Mouse (Mus musculus): ENCODE measurements around the gene Inpp5e. TPM values are rescaled to one million over a fixed set of nuclear protein-coding genes. Genes with fewer than 3 reads are reported as not detected.

Inpp5e gene
- polyA plus RNA-seq, 1 experiment, result not detected

- Histone ChIP-seq H3K4me3 (ENCODE audit: insufficient read depth, low read depth, low read length) (no peak overlapping the region), H3K27ac (ENCODE audit: insufficient read depth, low read depth, low read length) (no peak overlapping the region), H3K4me1 (ENCODE audit: control insufficient read depth, insufficient read depth, low read length) (no peaks in the 10 kb centered on the region)
- no peak for TF ChIP-seq CTCF (IDR thresholded peaks at IDR 0.05; ENCODE audit: insufficient read depth, low read depth, low read length)
- TF ChIP-seq POLR2A (IDR thresholded peaks at IDR 0.05; ENCODE audit: insufficient read depth, low read depth, low read length), result no peak
- WGBS, result 96% methylated on average over 5 of the region's 5 CpGs
Observed at GRCm38 (mm10) chr2:26429851-26430250, 20.8 kb upstream of the Inpp5e start.

- Histone ChIP-seq H3K27ac (ENCODE audit: insufficient read depth, low read depth, low read length) (no peak overlapping the region), H3K4me3 (ENCODE audit: insufficient read depth, low read depth, low read length) (no peak overlapping the region), H3K4me1 (ENCODE audit: control insufficient read depth, insufficient read depth, low read length) (no peaks in the 10 kb centered on the region)
- no peak for TF ChIP-seq CTCF (IDR thresholded peaks at IDR 0.05; ENCODE audit: insufficient read depth, low read depth, low read length)
- no peak for TF ChIP-seq POLR2A (IDR thresholded peaks at IDR 0.05; ENCODE audit: insufficient read depth, low read depth, low read length)
- WGBS, result 97% methylated on average over 2 of the region's 2 CpGs
Observed at GRCm38 (mm10) chr2:26424541-26424940, 15.5 kb upstream of the Inpp5e start.

GRCm38 (mm10) chr2:26423086-26423485 lies 14.1 kb upstream of the Inpp5e start:
- no peak for TF ChIP-seq POLR2A (IDR thresholded peaks at IDR 0.05; ENCODE audit: insufficient read depth, low read depth, low read length)
- TF ChIP-seq CTCF (IDR thresholded peaks at IDR 0.05; ENCODE audit: insufficient read depth, low read depth, low read length), result no peak
- no peak overlapping the region for H3K4me3 ChIP-seq (ENCODE audit: insufficient read depth, low read depth, low read length)
- WGBS, result 87% methylated on average over 1 of the region's 1 CpGs
- H3K27ac ChIP-seq (ENCODE audit: insufficient read depth, low read depth, low read length), result no peak overlapping the region
- H3K4me1 ChIP-seq (ENCODE audit: control insufficient read depth, insufficient read depth, low read length), result no peaks in the 10 kb centered on the region

- WGBS, result 89% methylated on average over 2 of the region's 2 CpGs
- Histone ChIP-seq H3K4me1 (ENCODE audit: control insufficient read depth, insufficient read depth, low read length) (no peaks in the 10 kb centered on the region), H3K27ac (ENCODE audit: insufficient read depth, low read depth, low read length) (no peak overlapping the region), H3K4me3 (ENCODE audit: insufficient read depth, low read depth, low read length) (no peak overlapping the region)
- TF ChIP-seq POLR2A (IDR thresholded peaks at IDR 0.05; ENCODE audit: insufficient read depth, low read depth, low read length) (no peak), CTCF (IDR thresholded peaks at IDR 0.05; ENCODE audit: insufficient read depth, low read depth, low read length) (no peak)
Observed at GRCm38 (mm10) chr2:26421969-26422368, 13.0 kb upstream of the Inpp5e start.

GRCm38 (mm10) chr2:26418120-26418519 lies 9.1 kb upstream of the Inpp5e start:
- WGBS, result 82% methylated on average over 1 of the region's 1 CpGs
- Histone ChIP-seq H3K4me3 (ENCODE audit: insufficient read depth, low read depth, low read length) (no peak overlapping the region), H3K27ac (ENCODE audit: insufficient read depth, low read depth, low read length) (no peak overlapping the region), H3K4me1 (ENCODE audit: control insufficient read depth, insufficient read depth, low read length) (no peaks in the 10 kb centered on the region)
- TF ChIP-seq CTCF (IDR thresholded peaks at IDR 0.05; ENCODE audit: insufficient read depth, low read depth, low read length), result no peak
- no peak for TF ChIP-seq POLR2A (IDR thresholded peaks at IDR 0.05; ENCODE audit: insufficient read depth, low read depth, low read length)

GRCm38 (mm10) chr2:26417066-26417465 lies 8.1 kb upstream of the Inpp5e start:
- Histone ChIP-seq H3K4me3 (ENCODE audit: insufficient read depth, low read depth, low read length) (no peak overlapping the region), H3K27ac (ENCODE audit: insufficient read depth, low read depth, low read length) (no peak overlapping the region), H3K4me1 (ENCODE audit: control insufficient read depth, insufficient read depth, low read length) (no peaks in the 10 kb centered on the region)
- TF ChIP-seq CTCF (IDR thresholded peaks at IDR 0.05; ENCODE audit: insufficient read depth, low read depth, low read length), result no peak
- no peak for TF ChIP-seq POLR2A (IDR thresholded peaks at IDR 0.05; ENCODE audit: insufficient read depth, low read depth, low read length)

- 35% methylated on average over 5 of the region's 5 CpGs for WGBS
- peaks cover 20% of the 10 kb centered on the region for H3K4me1 ChIP-seq (ENCODE audit: control insufficient read depth, insufficient read depth, low read length)
- H3K4me3 ChIP-seq (ENCODE audit: insufficient read depth, low read depth, low read length), result no peak overlapping the region
- TF ChIP-seq CTCF (IDR thresholded peaks at IDR 0.05; ENCODE audit: insufficient read depth, low read depth, low read length) (no peak), POLR2A (IDR thresholded peaks at IDR 0.05; ENCODE audit: insufficient read depth, low read depth, low read length) (no peak)
- no peak overlapping the region for H3K27ac ChIP-seq (ENCODE audit: insufficient read depth, low read depth, low read length)
Observed at GRCm38 (mm10) chr2:26410931-26411411, 2.0 kb upstream of the Inpp5e start.

- Histone ChIP-seq H3K4me3 (ENCODE audit: insufficient read depth, low read depth, low read length) (no peak overlapping the region), H3K27ac (ENCODE audit: insufficient read depth, low read depth, low read length) (no peak overlapping the region), H3K4me1 (ENCODE audit: control insufficient read depth, insufficient read depth, low read length) (peaks cover 22% of the 10 kb centered on the region)
- 68% methylated on average over 5 of the region's 5 CpGs for WGBS
- no peak for TF ChIP-seq CTCF (IDR thresholded peaks at IDR 0.05; ENCODE audit: insufficient read depth, low read depth, low read length)
- TF ChIP-seq POLR2A (IDR thresholded peaks at IDR 0.05; ENCODE audit: insufficient read depth, low read depth, low read length), result no peak
Observed at GRCm38 (mm10) chr2:26410091-26410490, 1.1 kb upstream of the Inpp5e start.

GRCm38 (mm10) chr2:26409362-26409761 lies 359 bp upstream of the Inpp5e start:
- TF ChIP-seq POLR2A (IDR thresholded peaks at IDR 0.05; ENCODE audit: insufficient read depth, low read depth, low read length) (no peak), CTCF (IDR thresholded peaks at IDR 0.05; ENCODE audit: insufficient read depth, low read depth, low read length) (no peak)
- Histone ChIP-seq H3K4me3 (ENCODE audit: insufficient read depth, low read depth, low read length) (no peak overlapping the region), H3K4me1 (ENCODE audit: control insufficient read depth, insufficient read depth, low read length) (peaks cover 22% of the 10 kb centered on the region), H3K27ac (ENCODE audit: insufficient read depth, low read depth, low read length) (no peak overlapping the region)
- 59% methylated on average over 3 of the region's 3 CpGs for WGBS

GRCm38 (mm10) chr2:26403306-26403705 lies 5.7 kb downstream of the Inpp5e start:
- 83% methylated on average over 8 of the region's 8 CpGs for WGBS
- TF ChIP-seq CTCF (IDR thresholded peaks at IDR 0.05; ENCODE audit: insufficient read depth, low read depth, low read length) (no peak), POLR2A (IDR thresholded peaks at IDR 0.05; ENCODE audit: insufficient read depth, low read depth, low read length) (no peak)
- Histone ChIP-seq H3K4me1 (ENCODE audit: control insufficient read depth, insufficient read depth, low read length) (peaks cover 26% of the 10 kb centered on the region), H3K4me3 (ENCODE audit: insufficient read depth, low read depth, low read length) (no peak overlapping the region), H3K27ac (ENCODE audit: insufficient read depth, low read depth, low read length) (no peak overlapping the region)
